Mouse (Mus musculus): Measurements from ENCODE around the gene Pcsk2. TPM values are rescaled to one million over a fixed set of nuclear protein-coding genes. Genes with fewer than 3 reads are reported as not detected.

The Pcsk2 gene
- polyA plus RNA-seq, 1 experiment from 2014 or later = 4.8 TPM

DNA sequence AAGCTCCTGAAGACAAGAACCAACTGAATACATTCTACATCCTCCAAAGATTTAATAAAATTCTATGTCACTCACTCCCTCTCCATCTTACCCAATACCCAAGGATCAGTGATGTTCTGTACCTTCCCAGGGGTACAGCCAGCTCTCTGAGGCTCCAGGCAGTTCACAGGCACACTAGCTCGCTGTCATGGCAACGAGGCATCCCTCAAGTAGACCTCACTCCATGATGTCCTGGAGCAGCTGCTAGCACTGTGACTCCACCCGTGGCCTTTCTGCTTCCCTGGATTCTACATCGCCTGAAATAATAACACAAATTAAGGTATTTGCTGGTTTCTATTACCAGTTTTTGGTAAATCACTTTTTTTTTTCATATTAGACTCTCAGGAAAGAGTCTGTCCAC lies 111.0 kb downstream of the Pcsk2 start:
- Histone ChIP-seq H3K4me3 (replicated peaks) (no peak overlapping the region), H3K9me3 (no peaks in the 10 kb centered on the region), H3K9ac (no peak overlapping the region), H3K4me1 (peaks cover 4% of the 10 kb centered on the region; the same call in 1 of the 2 replicates), H3K27me3 (no peaks in the 10 kb centered on the region), H3K4me2 (no peak overlapping the region), H3K36me3 (replicated peaks) (no peaks in the 10 kb centered on the region), H3K27ac (no peak overlapping the region)
- WGBS = 55% methylated on average over 4 of the region's 4 CpGs
- peak; percentile 84 for ATAC-seq (ENCODE audit: low FRiP score)

DNA sequence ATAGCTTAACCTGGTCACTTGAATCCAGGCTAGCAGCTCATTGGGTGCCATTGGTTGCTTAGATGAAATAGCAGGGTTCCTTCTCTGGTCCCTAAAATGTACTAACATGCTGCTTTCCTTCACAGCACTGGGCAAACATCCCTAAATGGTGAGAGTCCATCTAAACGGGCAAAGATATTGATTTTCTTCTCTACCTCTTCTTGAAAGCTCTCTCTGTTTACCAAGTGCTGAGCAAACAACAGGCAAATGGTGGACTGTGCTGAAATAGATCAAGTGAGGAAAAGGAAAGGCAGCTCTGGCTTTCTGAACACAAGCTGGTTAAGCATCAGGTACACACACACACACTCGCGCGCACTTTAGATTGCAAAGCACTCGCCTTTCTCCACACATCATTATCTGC lies 120.8 kb downstream of the Pcsk2 start:
- no peak for ATAC-seq (ENCODE audit: low FRiP score)
- H3K4me1 ChIP-seq = no peaks in the 10 kb centered on the region

DNA sequence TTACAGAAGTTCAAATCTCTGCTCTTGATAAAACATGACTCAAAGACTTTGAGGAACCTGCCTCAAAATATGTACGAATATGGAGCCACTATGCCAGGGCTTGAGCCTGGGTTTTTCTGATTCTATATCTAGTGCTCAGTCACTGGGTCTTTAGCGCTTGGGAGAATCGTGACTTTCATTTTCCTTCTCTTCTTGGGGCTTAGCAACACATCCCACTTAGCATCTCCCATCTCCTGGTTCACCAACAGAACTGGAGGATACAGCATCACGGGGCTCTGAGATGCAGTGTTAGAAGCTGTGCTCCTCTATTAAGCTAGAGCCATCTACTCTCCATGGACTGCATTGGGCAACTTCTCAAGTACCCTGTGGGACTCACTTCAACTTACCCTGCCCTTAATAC lies 131.9 kb downstream of the Pcsk2 start:
- Histone ChIP-seq H3K4me1 (peaks cover 4% of the 10 kb centered on the region; the same call in 1 of the 2 replicates), H3K27ac (no peak overlapping the region), H3K4me3 (replicated peaks) (no peak overlapping the region), H3K27me3 (no peaks in the 10 kb centered on the region), H3K9ac (no peak overlapping the region), H3K4me2 (no peak overlapping the region), H3K36me3 (replicated peaks) (no peaks in the 10 kb centered on the region), H3K9me3 (no peaks in the 10 kb centered on the region)
- WGBS = 91% methylated on average over 4 of the region's 4 CpGs
- ATAC-seq (ENCODE audit: low FRiP score) = no peak

More for the DNA sequence above, 120.8 kb downstream of the Pcsk2 start:
- Histone ChIP-seq H3K4me2 (no peak overlapping the region), H3K9ac (no peak overlapping the region), H3K27ac (no peak overlapping the region), H3K27me3 (no peaks in the 10 kb centered on the region), H3K9me3 (no peaks in the 10 kb centered on the region), H3K36me3 (replicated peaks) (no peaks in the 10 kb centered on the region), H3K4me3 (replicated peaks) (no peak overlapping the region)
- WGBS = 92% methylated on average over 5 of the region's 5 CpGs

DNA sequence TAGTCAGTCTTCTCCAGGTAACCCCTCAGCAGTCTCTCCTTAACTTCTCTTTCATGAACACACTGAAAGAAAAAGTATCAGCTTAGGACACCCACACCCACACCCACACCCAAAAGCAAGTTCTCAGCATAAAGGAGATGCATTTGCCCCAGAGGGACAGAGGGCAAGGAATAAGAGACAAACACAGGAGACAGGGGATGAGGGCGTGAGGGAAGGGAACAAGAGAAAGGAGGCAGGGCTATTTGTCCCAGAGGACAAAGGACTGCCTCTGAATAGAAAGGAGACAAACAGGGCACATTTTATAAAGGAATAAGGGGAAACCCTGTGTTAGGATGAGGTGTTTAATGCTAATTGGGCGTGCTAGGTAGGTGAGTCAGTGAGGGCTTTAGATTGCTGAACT lies 133.6 kb downstream of the Pcsk2 start:
- WGBS = 30% methylated on average over 2 of the region's 2 CpGs
- no peak for ATAC-seq (ENCODE audit: low FRiP score)
- no peak overlapping the region for H3K4me2 ChIP-seq

DNA sequence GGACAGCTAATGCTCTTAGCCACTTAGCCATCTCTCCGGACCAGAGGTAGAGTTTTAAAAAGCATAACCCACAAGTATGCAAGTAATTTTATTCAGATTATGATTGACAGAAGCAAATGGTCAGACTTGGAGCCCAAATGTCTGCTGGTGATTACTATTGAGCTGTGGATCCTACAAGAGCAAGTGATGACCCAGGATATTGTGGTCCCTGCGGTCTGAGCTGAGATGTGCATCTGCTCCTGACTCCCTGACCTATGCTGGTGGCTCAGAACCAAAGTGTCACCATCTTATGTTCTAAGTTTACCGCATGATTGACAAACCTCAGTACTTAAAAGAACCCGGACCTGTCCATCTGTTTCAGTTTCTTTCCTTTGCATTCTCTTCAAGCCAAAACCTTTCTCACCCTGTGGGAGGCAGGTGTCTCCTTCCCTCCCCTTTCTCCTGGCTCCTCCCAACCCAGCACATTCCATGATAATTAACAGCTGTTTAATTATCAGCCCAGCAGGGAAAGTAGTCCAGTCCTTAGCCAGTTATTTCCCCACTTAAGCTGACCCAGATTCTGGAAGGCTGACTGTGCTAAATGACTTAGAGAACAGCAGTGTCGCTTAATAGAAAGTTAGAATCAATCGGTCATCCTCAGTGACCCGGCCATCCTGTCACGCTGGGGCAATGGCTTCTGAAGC lies 136.1 kb downstream of the Pcsk2 start:
- ATAC-seq (ENCODE audit: low FRiP score) = no peak
- H3K4me2 ChIP-seq = no peak overlapping the region
- no peak overlapping the region for H3K4me3 ChIP-seq (replicated peaks)
- peaks cover 4% of the 10 kb centered on the region; the same call in 1 of the 2 replicates for H3K4me1 ChIP-seq
- H3K36me3 ChIP-seq (replicated peaks) = no peaks in the 10 kb centered on the region
- H3K9me3 ChIP-seq = no peaks in the 10 kb centered on the region
- H3K9ac ChIP-seq = no peak overlapping the region
- 65% methylated on average over 8 of the region's 8 CpGs for WGBS
- no peaks in the 10 kb centered on the region for H3K27me3 ChIP-seq
- H3K27ac ChIP-seq = no peak overlapping the region

More for the DNA sequence above, 133.6 kb downstream of the Pcsk2 start:
- Histone ChIP-seq H3K9ac (no peak overlapping the region), H3K4me1 (peaks cover 4% of the 10 kb centered on the region; the same call in 1 of the 2 replicates), H3K27ac (no peak overlapping the region), H3K9me3 (no peaks in the 10 kb centered on the region), H3K36me3 (replicated peaks) (no peaks in the 10 kb centered on the region), H3K4me3 (replicated peaks) (no peak overlapping the region), H3K27me3 (no peaks in the 10 kb centered on the region)

DNA sequence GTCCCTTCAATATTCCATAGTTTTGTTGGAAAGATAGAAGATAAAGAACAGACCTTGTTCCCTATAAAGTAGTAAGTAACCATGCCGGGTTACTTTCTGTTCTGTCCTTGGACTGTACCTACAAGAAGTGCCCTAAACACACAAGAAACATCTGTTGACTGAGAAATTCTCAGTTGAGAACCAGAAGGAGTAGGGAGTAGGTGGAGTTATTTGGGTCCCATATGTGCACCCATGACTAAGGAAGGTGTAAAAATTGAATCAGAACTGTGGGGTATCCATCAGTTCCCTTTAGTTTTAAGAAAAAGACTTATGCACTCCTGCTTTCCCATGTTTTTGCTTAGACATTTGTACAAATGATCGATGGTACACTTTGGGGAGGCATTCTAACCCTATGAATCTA lies 137.6 kb downstream of the Pcsk2 start:
- WGBS = 93% methylated on average over 2 of the region's 2 CpGs
- Histone ChIP-seq H3K4me3 (replicated peaks) (no peak overlapping the region), H3K9ac (no peak overlapping the region), H3K27me3 (no peaks in the 10 kb centered on the region), H3K4me2 (no peak overlapping the region), H3K4me1 (peaks cover 4% of the 10 kb centered on the region; the same call in 1 of the 2 replicates), H3K36me3 (replicated peaks) (no peaks in the 10 kb centered on the region), H3K9me3 (no peaks in the 10 kb centered on the region), H3K27ac (no peak overlapping the region)
- no peak for ATAC-seq (ENCODE audit: low FRiP score)

DNA sequence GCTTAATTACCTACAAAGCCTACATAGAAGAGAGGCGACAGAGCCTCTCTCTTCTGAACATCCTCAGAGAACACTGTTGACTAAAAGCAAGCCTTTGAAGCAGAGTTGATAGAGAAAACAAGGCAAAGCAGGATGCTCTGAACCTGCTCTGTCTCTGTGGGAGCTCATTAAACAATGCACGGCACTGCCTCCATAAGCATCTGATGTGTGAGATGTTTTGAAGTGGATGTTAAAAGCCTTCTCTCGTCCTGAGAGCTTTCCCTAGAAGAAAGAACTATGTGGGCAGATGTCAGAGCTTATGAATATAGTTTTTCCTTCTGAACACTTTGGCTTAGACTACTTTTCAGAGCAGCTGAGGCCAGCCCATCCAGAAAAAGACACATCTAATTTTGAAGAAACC lies 145.3 kb downstream of the Pcsk2 start:
- Histone ChIP-seq H3K4me1 (no peaks in the 10 kb centered on the region), H3K4me2 (no peak overlapping the region), H3K36me3 (replicated peaks) (no peaks in the 10 kb centered on the region), H3K9ac (no peak overlapping the region), H3K4me3 (replicated peaks) (no peak overlapping the region), H3K9me3 (peaks cover 4% of the 10 kb centered on the region; the same call in 1 of the 2 replicates), H3K27me3 (no peaks in the 10 kb centered on the region), H3K27ac (no peak overlapping the region)
- no peak for ATAC-seq (ENCODE audit: low FRiP score)
- WGBS = 58% methylated on average over 3 of the region's 3 CpGs

DNA sequence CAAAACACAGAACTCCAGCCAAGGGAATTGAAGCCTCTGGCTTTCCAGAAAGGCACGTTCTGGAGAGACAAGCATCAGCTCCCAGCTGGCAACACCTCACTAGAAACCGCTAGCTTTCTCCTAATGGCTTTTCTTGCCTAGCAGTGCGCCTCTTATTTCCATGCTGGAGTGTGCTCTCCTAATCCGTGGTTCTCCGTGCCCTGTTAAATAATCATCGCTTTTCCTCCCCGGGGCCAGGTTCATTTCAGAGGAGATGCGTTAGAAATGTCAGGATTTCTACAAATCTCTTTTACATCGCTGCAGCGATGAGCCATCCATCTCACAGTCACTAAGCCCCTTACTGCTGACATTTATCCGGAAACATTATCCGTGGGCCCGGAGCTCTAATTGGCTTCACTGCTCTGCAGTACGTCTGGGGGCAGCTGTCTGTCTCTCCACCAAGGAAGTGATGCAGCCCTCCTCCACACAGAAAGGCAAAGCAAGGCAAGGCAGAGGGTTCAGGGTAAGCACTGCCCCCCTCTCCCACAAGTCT lies 150.1 kb downstream of the Pcsk2 start:
- Histone ChIP-seq H3K9me3 (peaks cover 4% of the 10 kb centered on the region; the same call in 1 of the 2 replicates), H3K27ac (no peak overlapping the region), H3K36me3 (replicated peaks) (no peaks in the 10 kb centered on the region), H3K4me3 (replicated peaks) (no peak overlapping the region), H3K4me1 (no peaks in the 10 kb centered on the region), H3K9ac (no peak overlapping the region), H3K4me2 (no peak overlapping the region), H3K27me3 (no peaks in the 10 kb centered on the region)
- no peak for ATAC-seq (ENCODE audit: low FRiP score)
- WGBS = 81% methylated on average over 14 of the region's 14 CpGs

DNA sequence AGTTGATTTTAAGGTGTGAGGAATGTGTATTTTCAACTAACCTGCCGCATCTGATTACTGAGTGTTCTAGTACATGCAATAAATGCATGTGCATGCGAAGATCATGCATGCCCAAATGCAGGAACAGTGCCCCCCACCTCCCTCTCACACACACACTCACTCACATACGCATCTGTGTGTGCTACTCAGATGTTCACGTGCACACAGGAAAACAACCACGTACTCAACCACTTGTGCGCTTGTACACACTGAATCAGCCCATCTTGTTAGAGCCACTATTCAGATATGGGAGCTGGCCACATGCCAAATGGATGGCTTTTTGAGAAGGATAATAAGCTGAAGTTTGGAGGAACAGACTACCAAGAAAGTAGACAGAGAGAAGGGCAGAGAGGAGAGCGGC lies 150.7 kb downstream of the Pcsk2 start:
- ATAC-seq (ENCODE audit: low FRiP score) = no peak
- WGBS = 93% methylated on average over 7 of the region's 7 CpGs
- Histone ChIP-seq H3K27ac (no peak overlapping the region), H3K4me1 (no peaks in the 10 kb centered on the region), H3K36me3 (replicated peaks) (no peaks in the 10 kb centered on the region), H3K4me2 (no peak overlapping the region), H3K9me3 (peaks cover 4% of the 10 kb centered on the region; the same call in 1 of the 2 replicates), H3K4me3 (replicated peaks) (no peak overlapping the region), H3K9ac (no peak overlapping the region), H3K27me3 (no peaks in the 10 kb centered on the region)

DNA sequence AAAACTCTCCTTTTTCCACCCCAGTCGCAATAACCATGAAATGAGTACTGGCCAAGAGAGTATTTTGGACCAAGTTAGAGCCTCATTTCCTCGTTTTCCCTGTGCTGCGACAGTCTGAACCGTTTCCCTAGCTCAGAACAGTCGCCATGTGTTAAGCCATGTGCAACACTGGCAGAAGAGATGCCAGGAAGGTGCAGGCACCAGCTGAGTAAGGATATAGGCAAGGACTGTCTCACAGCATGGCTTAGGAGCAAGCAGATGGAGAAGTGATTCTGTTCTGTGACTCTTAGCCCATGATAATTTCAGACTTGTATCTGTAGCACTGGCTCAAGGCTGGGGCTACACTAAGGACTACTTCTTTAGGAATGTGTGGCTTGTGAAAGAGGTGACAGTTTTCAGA lies 155.2 kb downstream of the Pcsk2 start:
- no peak overlapping the region for H3K4me3 ChIP-seq (replicated peaks)
- H3K9me3 ChIP-seq = no peaks in the 10 kb centered on the region
- no peak overlapping the region for H3K27ac ChIP-seq
- no peak for ATAC-seq (ENCODE audit: low FRiP score)
- no peaks in the 10 kb centered on the region for H3K27me3 ChIP-seq
- H3K36me3 ChIP-seq (replicated peaks) = no peaks in the 10 kb centered on the region
- no peak overlapping the region for H3K9ac ChIP-seq
- no peaks in the 10 kb centered on the region for H3K4me1 ChIP-seq
- H3K4me2 ChIP-seq = no peak overlapping the region
- WGBS = 74% methylated on average over 5 of the region's 5 CpGs

DNA sequence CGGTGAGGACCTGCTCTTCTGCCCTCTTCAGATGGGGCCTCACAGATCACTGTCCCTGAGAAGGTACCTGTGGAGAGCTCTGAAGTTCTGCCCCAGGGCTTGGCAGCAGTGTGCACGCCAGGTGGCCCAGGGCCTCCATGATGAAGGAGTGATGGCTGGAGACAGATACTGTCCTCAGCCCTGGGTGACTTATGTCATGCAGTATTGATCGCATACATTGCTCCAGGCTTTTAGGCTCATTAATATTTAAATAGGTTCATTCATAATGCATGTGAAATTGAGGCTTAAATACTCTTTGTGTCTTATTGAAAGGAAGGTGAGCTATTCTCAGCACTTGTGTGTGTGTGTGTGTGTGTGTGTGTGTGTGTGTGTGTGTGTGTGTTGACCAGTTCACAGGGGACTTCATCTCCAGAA lies 157.0 kb downstream of the Pcsk2 start:
- WGBS = 76% methylated on average over 3 of the region's 3 CpGs

DNA sequence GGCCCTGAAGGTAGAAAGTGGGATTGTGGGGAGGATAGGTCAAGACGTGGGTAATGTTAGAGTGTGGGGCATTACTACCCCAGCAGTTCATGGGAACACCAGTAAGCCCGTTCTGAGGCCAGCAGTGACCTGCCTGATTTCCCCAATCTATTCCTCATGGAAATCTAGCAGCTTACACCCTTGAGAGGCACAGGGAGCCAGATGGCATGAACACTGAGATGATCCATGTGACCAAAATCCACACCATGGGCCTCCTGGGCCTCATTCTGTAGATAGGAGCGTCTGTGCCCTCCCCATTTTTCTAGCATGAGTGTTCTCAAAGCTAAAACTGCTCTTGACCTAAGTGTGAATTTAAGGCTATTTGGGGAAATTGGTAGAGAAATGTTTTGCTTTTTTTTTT lies 162.2 kb downstream of the Pcsk2 start:
- WGBS = 76% methylated on average over 3 of the region's 3 CpGs
- no peak overlapping the region for H3K9ac ChIP-seq
- no peak overlapping the region for H3K27ac ChIP-seq
- no peaks in the 10 kb centered on the region for H3K27me3 ChIP-seq
- no peak for ATAC-seq (ENCODE audit: low FRiP score)
- H3K4me1 ChIP-seq = no peaks in the 10 kb centered on the region
- no peaks in the 10 kb centered on the region for H3K36me3 ChIP-seq (replicated peaks)
- H3K9me3 ChIP-seq = no peaks in the 10 kb centered on the region
- H3K4me2 ChIP-seq = no peak overlapping the region
- H3K4me3 ChIP-seq (replicated peaks) = no peak overlapping the region

More for the DNA sequence above, 157.0 kb downstream of the Pcsk2 start:
- no peaks in the 10 kb centered on the region for H3K27me3 ChIP-seq
- H3K9me3 ChIP-seq = no peaks in the 10 kb centered on the region
- no peaks in the 10 kb centered on the region for H3K36me3 ChIP-seq (replicated peaks)
- H3K27ac ChIP-seq = no peak overlapping the region
- H3K9ac ChIP-seq = no peak overlapping the region
- no peak for ATAC-seq (ENCODE audit: low FRiP score)
- no peaks in the 10 kb centered on the region for H3K4me1 ChIP-seq
- no peak overlapping the region for H3K4me2 ChIP-seq
- H3K4me3 ChIP-seq (replicated peaks) = no peak overlapping the region

DNA sequence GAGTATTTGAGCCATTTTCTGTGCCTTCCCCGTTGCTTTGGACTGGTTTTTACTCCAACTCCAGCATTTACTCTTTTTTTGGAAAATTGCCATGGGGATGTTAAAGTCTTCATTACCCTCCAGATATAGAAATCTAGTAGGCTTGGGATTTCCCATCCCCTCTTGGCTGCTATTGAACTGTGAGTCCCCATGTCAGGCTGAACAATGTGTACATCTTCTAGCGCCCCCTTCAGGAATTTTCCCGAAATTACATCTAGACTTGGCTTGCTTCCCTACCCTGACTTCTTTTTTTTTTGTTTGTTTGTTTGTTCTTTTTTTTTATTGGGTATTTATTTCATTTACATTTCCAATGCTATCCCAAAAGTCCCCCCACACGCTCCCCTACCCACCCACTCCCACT lies 163.3 kb downstream of the Pcsk2 start:
- no peaks in the 10 kb centered on the region for H3K4me1 ChIP-seq
- ATAC-seq (ENCODE audit: low FRiP score) = no peak
- WGBS = 24% methylated on average over 4 of the region's 4 CpGs

More for the DNA sequence above, 163.3 kb downstream of the Pcsk2 start:
- H3K4me3 ChIP-seq (replicated peaks) = no peak overlapping the region
- no peak overlapping the region for H3K27ac ChIP-seq
- H3K27me3 ChIP-seq = no peaks in the 10 kb centered on the region
- no peaks in the 10 kb centered on the region for H3K9me3 ChIP-seq
- H3K9ac ChIP-seq = no peak overlapping the region
- H3K4me2 ChIP-seq = no peak overlapping the region
- no peaks in the 10 kb centered on the region for H3K36me3 ChIP-seq (replicated peaks)
